Mouse (Mus musculus) lung, adult 2 months (tissue): ENCODE results near the gene Zbtb34.

ENCODE experiments used
- CTCF ChIP-seq: fragments of 200-500 bp; IDR thresholded peaks from 2 replicates; pipeline ENCODE4 v1.5.1; 2011; ENCODE audit warnings: mild to moderate bottlenecking, low read length, control low read depth; ENCODE audit not compliant: insufficient read depth
- POLR2A ChIP-seq: fragments of 200-500 bp; IDR thresholded peaks from 2 replicates; pipeline ENCODE4 v1.6.1; 2011; ENCODE audit warnings: low read depth, mild to moderate bottlenecking, control low read depth, low read length, borderline replicate concordance; ENCODE audit errors: extremely low read depth

GRCm38 (mm10) chr2:33437184-33437583, 6.1 kb upstream of the Zbtb34 start:
- no peak for TF ChIP-seq POLR2A
- no peak for TF ChIP-seq CTCF
